Comparison of ENCODE assay signal across 15 mouse cellular contexts in genomic region chr13:64526515-64527285, GRCm38 (mm10). TPM values are rescaled to one million over a fixed set of nuclear protein-coding genes. Genes with fewer than 3 reads are reported as not detected.
DNase-seq lines count a peak whose midpoint lies in the region; ATAC-seq lines count a peak whose summit lies in the region.
"Had no signal": no experiment of that assay in that cellular context is flagged by ENCODE, and none has a peak within 500 bp of the region (broad histone marks: within the 10 kb centered on the region; RNA-seq: fewer than 3 reads in every experiment).

No protein-coding gene starts in this region.

- ATAC-seq in erythroid progenitor cell, adult 5-6 weeks (replicated peaks; ENCODE audit: low FRiP score, poor library complexity, severe bottlenecking), result no peak

- peak; percentile 32 to 45 for DNase-seq in cerebellum, postnatal 14 days
- no peak for DNase-seq in cerebellum, adult 8-10 months
- DNase-seq in frontal cortex, adult 2 months (ENCODE audit: extremely low spot score in 1 of 2, low spot score in 1 of 2), result peak; percentile 30 to 53
- peak; percentile 26 to 62 for DNase-seq in left cerebral cortex, adult 9 months (ENCODE audit: low spot score in 2 of 2)
- DNase-seq in right cerebral cortex, adult 2 months (ENCODE audit: low spot score in 2 of 2), result peak; percentile 5 to 27
- no peak for DNase-seq in ovary, postnatal 14 days (ENCODE audit: low spot score)
- DNase-seq in B cell, adult 2 months, result no peak
- DNase-seq: kidney, adult 8-10 months had no signal

RNA-seq across cellular contexts. Expression of gene Fam240b, which starts 29.1 kb away (rescaled TPM):
- not detected in 2 replicates for polyA plus RNA-seq in frontal cortex, adult 2 months (2012; rRNA removed)
- total RNA-seq in erythroid progenitor cell, adult 5-6 weeks (2015; ENCODE audit: low replicate concordance), result not detected in 2 replicates
- not detected in 2 replicates for total RNA-seq in erythroid progenitor cell, adult 5-6 weeks (2017; ENCODE audit: low replicate concordance)
- polyA plus RNA-seq: C2C12; embryonic facial prominence, embryonic 15.5 days; heart, embryonic 13.5 days; limb, embryonic 10.5 days; lung, embryonic 16.5 days; neural tube, embryonic 11.5 days had no signal

Comparison
In these comparisons a context has a peak if more than half of its experiments do, and no peak if none do; other contexts are left out.
1. DNase-seq: peak in cerebellum, postnatal 14 days (2 of 2), frontal cortex, adult 2 months (2 of 2), left cerebral cortex, adult 9 months (2 of 2) and right cerebral cortex, adult 2 months (2 of 2); none in cerebellum, adult 8-10 months (single experiment), ovary, postnatal 14 days (single experiment) and B cell, adult 2 months (0 of 2).